Mouse (Mus musculus) forebrain, embryonic 14.5 days (tissue): ENCODE results near the gene Pcyt2. TPM values are rescaled to one million over a fixed set of nuclear protein-coding genes. Genes with fewer than 3 reads are reported as not detected.

Experiments
- ATAC-seq: fragments of 200-750 bp; cut with Nextera tagmentation; 2 replicates; pipeline ENCODE4 v1.8.0; 2017; ENCODE audit warnings: mild to moderate bottlenecking, moderate library complexity
- DNase-seq: peaks from one replicate; pipeline ENCODE4 v3.0.0-alpha.2; 2015; ENCODE audit warnings: low spot score
- H3K27ac ChIP-seq: fragments of 300-500 bp; sonication (generic); 2 replicates; pipeline ENCODE4 v1.5.1; 2014; ENCODE audit warnings: low read depth, mild to moderate bottlenecking, control low read depth, low read length, moderate library complexity
- H3K27me3 ChIP-seq: fragments of 300-500 bp; sonication (generic); replicated peaks from 2 replicates; pipeline ENCODE4 v1.6.1; 2014; ENCODE audit warnings: low read length, control low read depth, mixed read lengths; ENCODE audit not compliant: control insufficient read depth, insufficient read depth
- H3K36me3 ChIP-seq: fragments of 300-500 bp; sonication (generic); 2 replicates; pipeline ENCODE4 v1.6.1; 2014; ENCODE audit warnings: low read length, control low read depth; ENCODE audit not compliant: control insufficient read depth, insufficient read depth
- H3K4me1 ChIP-seq: fragments of 300-500 bp; sonication (generic); 2 replicates; pipeline ENCODE4 v1.6.1; 2014; ENCODE audit warnings: antibody characterized with exemption, low read length, control low read depth; ENCODE audit not compliant: control insufficient read depth, insufficient read depth
- H3K4me2 ChIP-seq: fragments of 300-500 bp; sonication (generic); 2 replicates; pipeline ENCODE4 v1.6.1; 2014; ENCODE audit warnings: mild to moderate bottlenecking, control low read depth, low read length
- H3K4me3 ChIP-seq: fragments of 300-500 bp; sonication (generic); 2 replicates; pipeline ENCODE4 v1.5.1; 2014; ENCODE audit warnings: low read depth, low read length, control low read depth
- H3K9ac ChIP-seq: fragments of 300-500 bp; sonication (generic); 2 replicates; pipeline ENCODE4 v1.6.1; 2014; ENCODE audit warnings: mild to moderate bottlenecking, low read length, control low read depth, moderate library complexity
- H3K9me3 ChIP-seq: fragments of 300-500 bp; sonication (generic); replicated peaks from 2 replicates; pipeline ENCODE4 v1.6.1; 2016; ENCODE audit warnings: low read length, control low read depth, mixed read lengths; ENCODE audit not compliant: control insufficient read depth
- WGBS: fragments of 180-500 bp; shearing (Covaris S2); extraction: QIAGEN DNeasy Blood & Tissue Kit; methylation state at CpG from one replicate; pipeline ENCODE4 v1.1.7; 2014; 5-methylcytosine and 5-hydroxymethylcytosine counted together
- polyA plus RNA-seq: library from polyadenylated mRNA; unstranded; fragments of >200 nt; fragmentation: Nextera tagmentation; extraction: Ambion mirVana; gene quantifications from 2 replicates; pipeline ENCODE4 v1.2.1, GENCODE M21; 2014

Gene Pcyt2
- 113 and 134 TPM in 2 replicates for polyA plus RNA-seq

DNA sequence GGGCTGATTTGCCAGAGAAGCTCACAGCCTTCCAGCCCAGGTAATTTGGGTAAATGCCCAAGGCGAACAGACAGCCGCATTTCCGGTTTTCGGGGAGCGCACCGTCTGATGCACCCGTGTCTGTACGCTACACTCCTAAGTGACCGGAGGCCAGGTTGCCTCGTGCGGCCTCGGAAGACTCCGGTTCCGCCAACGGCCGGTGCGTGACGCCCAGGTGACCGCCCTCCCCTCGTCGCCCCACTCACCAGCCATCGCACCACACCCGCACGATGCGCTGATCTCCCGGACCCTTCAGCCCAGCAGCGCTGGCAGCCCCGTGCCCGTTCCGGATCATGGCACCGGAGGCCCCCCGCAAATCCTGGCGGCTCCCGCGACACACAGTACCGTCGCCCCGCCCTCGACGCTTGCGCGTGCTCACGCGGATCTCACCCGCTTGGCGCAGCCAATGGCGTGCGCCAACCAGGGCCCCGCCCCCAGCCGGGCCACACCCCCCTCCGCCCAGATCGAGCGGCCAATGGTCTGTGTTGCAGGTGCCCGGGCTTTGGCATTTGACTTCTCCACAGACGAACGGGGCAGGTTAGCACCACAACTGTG is at the start of gene Pcyt2:
Pcyt2 (minus strand) TSS at position 418 of the 594 bp plus-strand sequence.
- Histone ChIP-seq H3K4me1 (peaks cover 8% of the 10 kb centered on the region), H3K4me3 (peak within 1 kb of the TSS; percentile 84), H3K9ac (peak within 1 kb of the TSS; percentile 90), H3K4me2 (peak within 1 kb of the TSS; percentile 82), H3K36me3 (peaks cover 61% of the 10 kb centered on the region), H3K27me3 (no peaks in the 10 kb centered on the region), H3K27ac (peak within 1 kb of the TSS; percentile 60; the same call in 1 of the 2 replicates), H3K9me3 (no peaks in the 10 kb centered on the region)
- peak; percentile 97 for ATAC-seq
- WGBS: 1% methylated on average over 56 of the region's 56 CpGs
- DNase-seq: peak; percentile 94

DNA sequence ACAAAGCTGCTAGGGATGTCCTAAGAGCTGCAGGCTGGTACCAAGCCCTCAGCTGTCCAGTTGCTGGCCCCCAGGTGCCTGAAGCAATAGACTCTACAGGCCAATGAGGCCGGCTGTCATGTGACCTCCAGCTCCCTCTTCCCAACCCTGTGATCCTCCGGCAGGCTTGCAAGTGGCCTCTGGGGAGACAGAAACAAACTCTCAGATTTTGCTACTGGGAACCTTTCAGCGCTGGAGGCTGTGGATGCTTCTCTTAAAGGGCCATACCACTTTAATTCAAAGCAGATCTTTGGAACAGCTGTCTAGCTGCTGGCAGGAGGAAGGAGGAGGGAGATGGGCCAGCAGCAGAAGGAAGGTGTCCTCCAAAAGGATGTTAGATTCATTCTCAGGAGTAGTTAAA is 48.9 kb upstream of the Pcyt2 start:
- H3K36me3 ChIP-seq: no peaks in the 10 kb centered on the region
- DNase-seq (no peak), ATAC-seq (no peak)
- H3K9me3 ChIP-seq: no peaks in the 10 kb centered on the region
- no peak overlapping the region for H3K4me2 ChIP-seq
- 18% methylated on average over 3 of the region's 3 CpGs for WGBS
- no peak overlapping the region; the same call in 1 of the 2 replicates for H3K9ac ChIP-seq
- H3K27ac ChIP-seq: no peak overlapping the region
- H3K4me3 ChIP-seq: no peak overlapping the region
- no peaks in the 10 kb centered on the region for H3K4me1 ChIP-seq
- peaks cover 21% of the 10 kb centered on the region for H3K27me3 ChIP-seq

DNA sequence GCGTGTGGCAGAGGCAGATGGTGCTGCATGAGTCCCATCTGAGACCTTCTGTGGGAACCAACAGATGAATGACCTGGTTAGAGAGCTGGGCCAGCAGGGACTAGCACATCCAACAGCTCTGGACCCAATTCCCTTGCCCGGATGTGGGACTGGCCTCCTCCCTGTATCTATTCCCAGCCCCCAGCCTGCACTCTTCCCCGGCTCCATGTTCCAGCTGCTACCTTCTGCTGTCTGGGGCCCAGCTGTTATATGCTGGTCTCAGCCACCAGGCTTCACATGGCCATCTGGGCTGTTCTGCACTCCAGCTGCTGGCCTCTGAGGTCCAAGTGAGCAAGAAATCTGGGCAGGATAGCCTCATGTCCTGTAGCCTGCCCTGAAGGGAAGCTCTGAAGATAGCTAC is 47.7 kb upstream of the Pcyt2 start:
- Histone ChIP-seq H3K36me3 (no peaks in the 10 kb centered on the region), H3K27me3 (peaks cover 33% of the 10 kb centered on the region), H3K27ac (no peak overlapping the region), H3K4me2 (no peak overlapping the region), H3K4me1 (no peaks in the 10 kb centered on the region), H3K4me3 (no peak overlapping the region), H3K9ac (no peak overlapping the region), H3K9me3 (no peaks in the 10 kb centered on the region)
- WGBS: 83% methylated on average over 3 of the region's 3 CpGs
- no peak for ATAC-seq
- DNase-seq: no peak

DNA sequence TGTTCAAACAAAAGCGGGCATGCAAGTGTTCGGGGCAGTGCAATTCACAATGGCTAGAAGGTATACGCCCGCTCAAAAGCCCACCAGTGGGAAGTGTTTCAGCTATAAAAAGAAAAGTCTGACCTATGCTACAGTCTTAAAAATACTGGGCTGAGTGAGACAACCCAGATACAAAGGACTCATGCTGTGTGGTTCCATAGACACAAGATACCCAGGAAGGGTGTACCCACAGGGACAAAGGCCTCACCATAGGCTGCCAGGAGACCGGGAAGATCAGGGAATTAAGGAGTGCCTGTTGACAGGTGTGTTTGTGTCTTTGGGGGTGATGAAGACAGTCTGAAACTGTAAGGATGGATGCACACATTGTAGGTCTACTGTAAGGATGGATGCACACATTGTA is 46.0 kb upstream of the Pcyt2 start:
- Histone ChIP-seq H3K9me3 (no peaks in the 10 kb centered on the region), H3K36me3 (no peaks in the 10 kb centered on the region), H3K27me3 (peaks cover 50% of the 10 kb centered on the region), H3K27ac (no peak overlapping the region), H3K4me3 (no peak overlapping the region), H3K4me1 (no peaks in the 10 kb centered on the region), H3K9ac (no peak overlapping the region; the same call in 1 of the 2 replicates), H3K4me2 (no peak overlapping the region)
- 66% methylated on average over 5 of the region's 5 CpGs for WGBS
- DNase-seq (no peak), ATAC-seq (no peak)

DNA sequence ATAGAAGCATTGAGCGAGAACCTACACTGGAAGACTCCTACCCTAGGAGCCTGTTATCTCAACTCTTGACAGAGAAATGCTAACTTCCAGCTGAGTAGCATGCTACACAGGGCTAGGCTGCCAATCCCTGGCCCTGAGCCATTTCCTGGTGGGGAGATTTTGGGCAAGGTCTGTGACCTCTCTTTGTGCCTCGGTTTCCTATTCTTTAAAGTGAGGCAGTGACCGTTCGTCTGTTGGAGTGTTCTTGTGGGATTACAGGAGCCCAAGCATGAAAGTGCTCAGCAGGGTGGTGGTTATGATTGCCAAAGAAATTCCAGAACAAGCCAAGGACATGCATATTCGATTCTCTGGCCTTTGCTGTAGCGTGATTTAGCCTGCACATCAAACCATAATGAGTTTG is 45.0 kb upstream of the Pcyt2 start:
- no peak for ATAC-seq

DNA sequence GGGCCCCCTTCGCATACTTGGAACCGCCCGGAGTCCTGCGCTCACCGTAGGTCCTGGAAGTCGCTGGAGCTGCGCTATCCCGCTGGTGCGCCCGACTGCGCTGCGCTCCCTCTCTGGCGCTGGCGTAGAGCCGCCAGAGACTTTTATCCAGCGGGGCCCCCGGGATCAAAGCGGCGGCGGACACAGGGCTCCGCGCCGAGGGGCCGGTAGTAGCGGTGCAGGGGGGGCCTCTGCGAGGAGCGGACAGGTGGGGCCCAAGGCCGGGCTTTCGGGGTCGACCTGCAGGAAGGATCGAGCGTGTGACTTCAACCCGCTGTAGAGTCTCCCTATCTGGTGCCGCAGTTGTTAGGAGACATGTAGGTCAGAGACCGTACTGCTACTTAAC is 43.3 kb upstream of the Pcyt2 start, which contains the start of gene Notum:
Notum (minus strand) TSS at position 100 of the 385 bp plus-strand sequence.
- ATAC-seq (peak; percentile 42; the same call in 1 of the 2 replicates), DNase-seq (no peak)
- Histone ChIP-seq H3K9ac (peak within 1 kb of the TSS; percentile 32; the same call in 1 of the 2 replicates), H3K36me3 (no peaks in the 10 kb centered on the region), H3K9me3 (no peaks in the 10 kb centered on the region), H3K4me2 (peak within 1 kb of the TSS; percentile 57), H3K27ac (no peak within 1 kb of the TSS), H3K27me3 (peaks cover 71% of the 10 kb centered on the region), H3K4me1 (no peaks in the 10 kb centered on the region), H3K4me3 (peak within 1 kb of the TSS; percentile 34)
- 1% methylated on average over 34 of the region's 35 CpGs for WGBS

More for the DNA sequence above, 45.0 kb upstream of the Pcyt2 start:
- no peaks in the 10 kb centered on the region for H3K36me3 ChIP-seq
- DNase-seq: no peak
- WGBS: 43% methylated on average over 6 of the region's 6 CpGs
- H3K27me3 ChIP-seq: peaks cover 59% of the 10 kb centered on the region
- H3K27ac ChIP-seq: no peak overlapping the region
- no peak overlapping the region for H3K4me3 ChIP-seq
- H3K9me3 ChIP-seq: no peaks in the 10 kb centered on the region
- no peaks in the 10 kb centered on the region for H3K4me1 ChIP-seq
- H3K4me2 ChIP-seq: no peak overlapping the region
- H3K9ac ChIP-seq: no peak overlapping the region

DNA sequence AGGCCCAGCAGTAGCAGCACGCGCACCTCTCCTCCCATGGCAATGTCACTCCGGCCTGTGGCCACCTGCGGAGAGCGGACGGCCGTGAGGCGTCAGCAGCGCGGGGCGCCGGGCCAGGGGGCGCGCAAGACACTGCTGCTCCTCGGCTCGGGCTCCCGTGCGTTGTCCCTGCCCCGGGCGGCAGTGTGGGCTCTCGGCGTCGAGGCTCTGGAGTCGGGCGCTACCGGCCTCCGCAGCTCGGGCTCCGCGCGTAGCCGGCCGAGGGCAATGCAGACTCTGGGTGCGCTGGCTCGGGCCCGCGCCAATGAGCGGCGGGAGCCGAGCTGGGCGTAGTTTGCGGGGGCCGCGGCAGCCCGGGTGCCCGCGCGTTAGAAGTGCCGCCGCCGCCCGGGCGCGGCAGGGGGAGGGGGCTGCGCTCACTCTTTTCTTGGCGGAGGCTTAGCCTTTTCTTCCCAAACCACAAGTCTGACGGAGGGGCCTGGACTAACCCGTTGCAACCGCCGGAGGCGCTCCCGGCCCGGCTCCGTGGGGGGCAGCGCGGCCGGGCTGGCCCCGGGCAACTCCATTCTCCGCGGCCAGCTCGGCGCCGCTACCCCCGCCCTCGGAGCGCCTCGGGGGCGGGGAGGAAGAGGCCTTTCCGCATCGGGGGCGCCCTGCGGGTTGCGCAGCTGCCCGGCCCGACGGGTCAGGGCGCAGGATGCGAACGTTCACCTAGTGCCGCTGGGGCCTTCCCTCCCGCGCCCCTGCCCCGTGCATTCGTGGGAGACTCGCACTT is 42.8 kb upstream of the Pcyt2 start:
- Histone ChIP-seq H3K27ac (no peak overlapping the region), H3K27me3 (peaks cover 71% of the 10 kb centered on the region), H3K9me3 (no peaks in the 10 kb centered on the region), H3K4me1 (no peaks in the 10 kb centered on the region), H3K36me3 (no peaks in the 10 kb centered on the region), H3K4me2 (peak overlapping the region; percentile 57), H3K4me3 (peak overlapping the region; percentile 34), H3K9ac (peak overlapping the region; percentile 32; the same call in 1 of the 2 replicates)
- ATAC-seq (peak; percentile 52; the same call in 1 of the 2 replicates), DNase-seq (peak; percentile 41)
- under 1% methylated on average over 88 of the region's 95 CpGs for WGBS

DNA sequence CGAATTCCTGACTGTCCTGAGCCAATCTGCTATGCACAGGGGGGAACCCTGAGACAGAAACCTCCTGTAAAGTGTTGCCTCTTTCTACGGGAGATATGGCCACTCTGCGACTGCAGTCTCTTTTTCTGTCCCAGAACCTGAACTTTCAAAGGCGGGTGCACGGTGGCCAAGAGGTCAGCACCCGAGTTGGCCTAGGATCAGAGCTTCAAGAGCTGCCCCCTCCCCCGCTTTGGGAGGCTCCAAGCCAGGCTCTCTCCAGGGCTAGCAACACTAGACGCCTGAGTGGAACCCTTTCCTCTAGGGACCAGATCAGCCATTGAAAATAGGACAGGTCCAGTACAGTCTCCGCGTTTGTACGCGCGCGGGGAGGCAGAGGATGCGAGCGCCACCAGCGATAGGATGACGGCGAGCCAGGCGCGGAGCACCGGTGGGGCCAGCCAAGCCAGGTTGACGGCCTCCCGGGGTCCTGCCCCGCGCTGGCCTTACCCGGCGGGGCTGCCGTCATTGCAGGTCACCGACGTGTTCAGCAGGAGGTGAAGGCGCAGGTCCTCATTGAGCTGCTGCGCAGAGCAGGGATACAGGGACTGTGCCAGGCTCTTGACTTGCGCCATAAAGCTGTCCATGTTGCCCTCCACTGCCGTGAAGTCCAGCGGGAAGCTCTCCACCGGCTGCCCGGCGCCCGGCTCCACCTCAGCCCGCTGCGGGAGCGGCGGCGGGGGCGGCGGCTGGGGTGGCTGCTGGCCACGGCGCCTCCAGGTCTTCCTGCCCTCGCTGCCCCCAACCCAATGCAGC is 42.0 kb upstream of the Pcyt2 start:
- no peak for ATAC-seq
- Histone ChIP-seq H3K27me3 (peaks cover 71% of the 10 kb centered on the region), H3K9ac (peak overlapping the region; percentile 32; the same call in 1 of the 2 replicates), H3K4me2 (peak overlapping the region; percentile 57), H3K4me3 (peak overlapping the region; percentile 34), H3K9me3 (no peaks in the 10 kb centered on the region), H3K27ac (no peak overlapping the region), H3K36me3 (no peaks in the 10 kb centered on the region), H3K4me1 (no peaks in the 10 kb centered on the region)
- 3% methylated on average over 40 of the region's 50 CpGs for WGBS
- DNase-seq: no peak
